Mouse (Mus musculus): Measurements from ENCODE around the gene Necap2. TPM values are rescaled to one million over a fixed set of nuclear protein-coding genes. Genes with fewer than 3 reads are reported as not detected.
A peak's percentile ranks its signal among the peaks of the same experiment; 100 is the strongest.

Necap2 gene
- 178 and 180 TPM in 2 replicates for polyA plus RNA-seq (2014; fragmentation: Nextera tagmentation; extraction: Ambion mirVana)

GRCm38 (mm10) chr4:141077681-141078509 is at the start of gene Necap2:
Gene Necap2, minus strand, starts transcription at chr4:141078357.
- peak within 1 kb of the TSS; percentile 91 for H3K4me2 ChIP-seq
- 1% methylated on average over 67 of the region's 67 CpGs for WGBS
- H3K9ac ChIP-seq (ENCODE audit: low read depth, low read length): peak within 1 kb of the TSS; percentile 90
- peaks cover 26% of the 10 kb centered on the region for H3K4me1 ChIP-seq (replicated peaks; ENCODE audit: control insufficient read depth, insufficient read depth, low read length)
- H3K27me3 ChIP-seq (replicated peaks; ENCODE audit: control insufficient read depth, insufficient read depth, low read length): no peaks in the 10 kb centered on the region
- peak within 1 kb of the TSS; percentile 99 for H3K4me3 ChIP-seq (ENCODE audit: low read depth, low read length)
- H3K36me3 ChIP-seq (ENCODE audit: control insufficient read depth, insufficient read depth, low read length): peaks cover 11% of the 10 kb centered on the region; the same call in 1 of the 2 replicates
- DNase-seq (ENCODE audit: low spot score) (peak; percentile 95), ATAC-seq (replicated peaks; ENCODE audit: low FRiP score) (peak; percentile 79)
- H3K27ac ChIP-seq (ENCODE audit: low read depth, low read length): peak within 1 kb of the TSS; percentile 97
- no peaks in the 10 kb centered on the region for H3K9me3 ChIP-seq (ENCODE audit: control insufficient read depth, low read length)

GRCm38 (mm10) chr4:141123065-141123464 is 44.9 kb upstream of the Necap2 start:
- 61% methylated on average over 1 of the region's 1 CpGs for WGBS
- no peak for DNase-seq (ENCODE audit: low spot score)
- Histone ChIP-seq H3K27me3 (replicated peaks; ENCODE audit: control insufficient read depth, insufficient read depth, low read length) (no peaks in the 10 kb centered on the region), H3K9me3 (ENCODE audit: control insufficient read depth, low read length) (no peaks in the 10 kb centered on the region), H3K9ac (ENCODE audit: low read depth, low read length) (no peak overlapping the region), H3K36me3 (ENCODE audit: control insufficient read depth, insufficient read depth, low read length) (peaks cover 5% of the 10 kb centered on the region), H3K27ac (ENCODE audit: low read depth, low read length) (0 out of 2 replicates have a peak overlapping the region, but pooled peaks have one; percentile 28), H3K4me3 (ENCODE audit: low read depth, low read length) (no peak overlapping the region), H3K4me1 (replicated peaks; ENCODE audit: control insufficient read depth, insufficient read depth, low read length) (peaks cover 2% of the 10 kb centered on the region; the same call in 1 of the 2 replicates), H3K4me2 (no peak overlapping the region)
- no peak for ATAC-seq (replicated peaks; ENCODE audit: low FRiP score)

GRCm38 (mm10) chr4:141122663-141123062 is 44.5 kb upstream of the Necap2 start:
- 79% methylated on average over 7 of the region's 7 CpGs for WGBS
- peaks cover 5% of the 10 kb centered on the region for H3K36me3 ChIP-seq (ENCODE audit: control insufficient read depth, insufficient read depth, low read length)
- H3K27ac ChIP-seq (ENCODE audit: low read depth, low read length): 0 out of 2 replicates have a peak overlapping the region, but pooled peaks have one; percentile 28
- H3K27me3 ChIP-seq (replicated peaks; ENCODE audit: control insufficient read depth, insufficient read depth, low read length): no peaks in the 10 kb centered on the region
- ATAC-seq (replicated peaks; ENCODE audit: low FRiP score) (no peak), DNase-seq (ENCODE audit: low spot score) (no peak)
- H3K4me3 ChIP-seq (ENCODE audit: low read depth, low read length): no peak overlapping the region
- peaks cover 2% of the 10 kb centered on the region; the same call in 1 of the 2 replicates for H3K4me1 ChIP-seq (replicated peaks; ENCODE audit: control insufficient read depth, insufficient read depth, low read length)
- H3K9me3 ChIP-seq (ENCODE audit: control insufficient read depth, low read length): no peaks in the 10 kb centered on the region
- no peak overlapping the region for H3K9ac ChIP-seq (ENCODE audit: low read depth, low read length)
- H3K4me2 ChIP-seq: no peak overlapping the region

- H3K36me3 ChIP-seq (ENCODE audit: control insufficient read depth, insufficient read depth, low read length): peaks cover 11% of the 10 kb centered on the region
- DNase-seq (ENCODE audit: low spot score): peak; percentile 64
- H3K4me2 ChIP-seq: no peak overlapping the region
- no peaks in the 10 kb centered on the region for H3K27me3 ChIP-seq (replicated peaks; ENCODE audit: control insufficient read depth, insufficient read depth, low read length)
- peak; percentile 49; the same call in 1 of the 2 replicates for ATAC-seq (replicated peaks; ENCODE audit: low FRiP score)
- no peak overlapping the region for H3K27ac ChIP-seq (ENCODE audit: low read depth, low read length)
- peaks cover 4% of the 10 kb centered on the region; the same call in 1 of the 2 replicates for H3K4me1 ChIP-seq (replicated peaks; ENCODE audit: control insufficient read depth, insufficient read depth, low read length)
- H3K9me3 ChIP-seq (ENCODE audit: control insufficient read depth, low read length): no peaks in the 10 kb centered on the region
- 31% methylated on average over 11 of the region's 11 CpGs for WGBS
- H3K9ac ChIP-seq (ENCODE audit: low read depth, low read length): no peak overlapping the region
- no peak overlapping the region for H3K4me3 ChIP-seq (ENCODE audit: low read depth, low read length)
These were observed 42.5 kb upstream of the Necap2 start for GRCm38 (mm10) chr4:141120700-141121099.

GRCm38 (mm10) chr4:141118691-141119090 is 40.5 kb upstream of the Necap2 start:
- no peak overlapping the region for H3K9ac ChIP-seq (ENCODE audit: low read depth, low read length)
- H3K36me3 ChIP-seq (ENCODE audit: control insufficient read depth, insufficient read depth, low read length): peaks cover 17% of the 10 kb centered on the region
- no peak overlapping the region for H3K4me3 ChIP-seq (ENCODE audit: low read depth, low read length)

GRCm38 (mm10) chr4:141115398-141115797 is 37.2 kb upstream of the Necap2 start:
- H3K36me3 ChIP-seq (ENCODE audit: control insufficient read depth, insufficient read depth, low read length): peaks cover 41% of the 10 kb centered on the region
- H3K4me1 ChIP-seq (replicated peaks; ENCODE audit: control insufficient read depth, insufficient read depth, low read length): peaks cover 4% of the 10 kb centered on the region; the same call in 1 of the 2 replicates
- no peak overlapping the region for H3K4me2 ChIP-seq
- no peak overlapping the region for H3K9ac ChIP-seq (ENCODE audit: low read depth, low read length)
- DNase-seq (ENCODE audit: low spot score): no peak
- ATAC-seq (replicated peaks; ENCODE audit: low FRiP score): no peak; the same call in 1 of the 2 replicates
- 90% methylated on average over 8 of the region's 8 CpGs for WGBS
- no peak overlapping the region for H3K4me3 ChIP-seq (ENCODE audit: low read depth, low read length)
- no peaks in the 10 kb centered on the region for H3K27me3 ChIP-seq (replicated peaks; ENCODE audit: control insufficient read depth, insufficient read depth, low read length)
- peaks cover 3% of the 10 kb centered on the region; the same call in 1 of the 2 replicates for H3K9me3 ChIP-seq (ENCODE audit: control insufficient read depth, low read length)
- H3K27ac ChIP-seq (ENCODE audit: low read depth, low read length): peak overlapping the region; percentile 32; the same call in 1 of the 2 replicates

More at GRCm38 (mm10) chr4:141118691-141119090, 40.5 kb upstream of the Necap2 start:
- Histone ChIP-seq H3K4me2 (no peak overlapping the region), H3K27ac (ENCODE audit: low read depth, low read length) (no peak overlapping the region), H3K27me3 (replicated peaks; ENCODE audit: control insufficient read depth, insufficient read depth, low read length) (no peaks in the 10 kb centered on the region), H3K9me3 (ENCODE audit: control insufficient read depth, low read length) (no peaks in the 10 kb centered on the region), H3K4me1 (replicated peaks; ENCODE audit: control insufficient read depth, insufficient read depth, low read length) (peaks cover 6% of the 10 kb centered on the region; the same call in 1 of the 2 replicates)
- 79% methylated on average over 4 of the region's 4 CpGs for WGBS
- no peak for DNase-seq (ENCODE audit: low spot score)
- ATAC-seq (replicated peaks; ENCODE audit: low FRiP score): no peak

- DNase-seq (ENCODE audit: low spot score) (no peak), ATAC-seq (replicated peaks; ENCODE audit: low FRiP score) (no peak)
- no peaks in the 10 kb centered on the region for H3K27me3 ChIP-seq (replicated peaks; ENCODE audit: control insufficient read depth, insufficient read depth, low read length)
- WGBS: 87% methylated on average over 6 of the region's 6 CpGs
- peaks cover 4% of the 10 kb centered on the region; the same call in 1 of the 2 replicates for H3K4me1 ChIP-seq (replicated peaks; ENCODE audit: control insufficient read depth, insufficient read depth, low read length)
- no peak overlapping the region for H3K27ac ChIP-seq (ENCODE audit: low read depth, low read length)
- peaks cover 3% of the 10 kb centered on the region; the same call in 1 of the 2 replicates for H3K9me3 ChIP-seq (ENCODE audit: control insufficient read depth, low read length)
- H3K36me3 ChIP-seq (ENCODE audit: control insufficient read depth, insufficient read depth, low read length): peaks cover 43% of the 10 kb centered on the region
- H3K9ac ChIP-seq (ENCODE audit: low read depth, low read length): no peak overlapping the region
- H3K4me3 ChIP-seq (ENCODE audit: low read depth, low read length): no peak overlapping the region
- no peak overlapping the region for H3K4me2 ChIP-seq
These were observed 36.4 kb upstream of the Necap2 start for GRCm38 (mm10) chr4:141114521-141114981.

- Histone ChIP-seq H3K36me3 (ENCODE audit: control insufficient read depth, insufficient read depth, low read length) (peaks cover 43% of the 10 kb centered on the region), H3K9me3 (ENCODE audit: control insufficient read depth, low read length) (peaks cover 3% of the 10 kb centered on the region; the same call in 1 of the 2 replicates), H3K27ac (ENCODE audit: low read depth, low read length) (no peak overlapping the region)
These were observed 35.7 kb upstream of the Necap2 start for GRCm38 (mm10) chr4:141113831-141114230.

More at GRCm38 (mm10) chr4:141113831-141114230, 35.7 kb upstream of the Necap2 start:
- H3K9ac ChIP-seq (ENCODE audit: low read depth, low read length): no peak overlapping the region
- no peaks in the 10 kb centered on the region for H3K27me3 ChIP-seq (replicated peaks; ENCODE audit: control insufficient read depth, insufficient read depth, low read length)
- H3K4me3 ChIP-seq (ENCODE audit: low read depth, low read length): no peak overlapping the region
- peaks cover 4% of the 10 kb centered on the region; the same call in 1 of the 2 replicates for H3K4me1 ChIP-seq (replicated peaks; ENCODE audit: control insufficient read depth, insufficient read depth, low read length)
- whole genome bisulfite sequencing: 83% methylated on average over 7 of the region's 7 CpGs
- ATAC-seq (replicated peaks; ENCODE audit: low FRiP score): no peak; the same call in 1 of the 2 replicates
- DNase-seq (ENCODE audit: low spot score): no peak
- H3K4me2 ChIP-seq: no peak overlapping the region

Measured in liver, embryonic 11.5 days (tissue).